Mouse (Mus musculus) urinary bladder, adult 2 months (tissue): ENCODE results near the gene Leng8. TPM values are rescaled to one million over a fixed set of nuclear protein-coding genes. Genes with fewer than 3 reads are reported as not detected.

Source experiments
- polyA plus RNA-seq: library from polyadenylated mRNA; depleted of rRNA; stranded (reverse); fragments of >200 nt; gene quantifications from 2 replicates; pipeline ENCODE4 v1.2.3, GENCODE M21; 2012; rRNA removed

Gene Leng8
- polyA plus RNA-seq, 1 experiment = 262 TPM

Other genes starting within 250 kb of the Leng8 start
- 0.88 and 0.99 TPM in 2 replicates for gene Gm14548, start 238.9 kb upstream of the Leng8 start, polyA plus RNA-seq
- gene Lilra6, start 221.5 kb upstream of the Leng8 start, polyA plus RNA-seq = 0.92 and 1.0 TPM in 2 replicates
- 3.5 and 3.6 TPM in 2 replicates for gene Lair1, start 73.8 kb upstream of the Leng8 start, polyA plus RNA-seq
- gene Ttyh1, start 17.6 kb upstream of the Leng8 start, polyA plus RNA-seq = 4.5 and 5.0 TPM in 2 replicates
- 5.8 and 6.3 TPM in 2 replicates for gene Leng9, start 13.3 kb downstream of the Leng8 start, polyA plus RNA-seq
- gene Cdc42ep5, start 27.8 kb downstream of the Leng8 start, polyA plus RNA-seq = 90.1 and 98.9 TPM in 2 replicates
- gene Lilra5, start 100.7 kb downstream of the Leng8 start, polyA plus RNA-seq = 0.62 and 0.77 TPM in 2 replicates
- gene Ncr1, start 200.7 kb downstream of the Leng8 start, polyA plus RNA-seq = 0.78 and 1.4 TPM in 2 replicates